Mouse (Mus musculus): Measurements from ENCODE around the gene Epha1. TPM values are rescaled to one million over a fixed set of nuclear protein-coding genes. Genes with fewer than 3 reads are reported as not detected.

Epha1 gene
- polyA plus RNA-seq, 1 experiment, result 20.6 TPM

GRCm38 (mm10) chr6:42328757-42329156 is 44.3 kb downstream of the Epha1 start:
- no peak for TF ChIP-seq POLR2A (IDR thresholded peaks at IDR 0.05; ENCODE audit: insufficient read depth, low read length)
- no peak for TF ChIP-seq CTCF (IDR thresholded peaks at IDR 0.05; ENCODE audit: low read depth, low read length)
- TF ChIP-seq EP300 (IDR thresholded peaks at IDR 0.05; ENCODE audit: insufficient read depth, low read depth, low read length), result no peak
- Histone ChIP-seq H3K27ac (ENCODE audit: insufficient read depth, low read length) (no peak overlapping the region), H3K9ac (ENCODE audit: low read depth, poor library complexity, severe bottlenecking) (no peak overlapping the region), H3K36me3 (ENCODE audit: control insufficient read depth, insufficient read depth, low read length, poor library complexity, severe bottlenecking) (no peaks in the 10 kb centered on the region), H3K27me3 (ENCODE audit: control insufficient read depth, insufficient read depth, low read length, poor library complexity, severe bottlenecking) (peaks cover 2% of the 10 kb centered on the region; the same call in 1 of the 2 replicates), H3K9me3 (replicated peaks; ENCODE audit: control insufficient read depth, insufficient read depth, low read length, poor library complexity, severe bottlenecking) (no peaks in the 10 kb centered on the region), H3K4me3 (ENCODE audit: low read depth, low read length) (no peak overlapping the region), H3K4me1 (ENCODE audit: control insufficient read depth, insufficient read depth, low read length) (no peaks in the 10 kb centered on the region)

GRCm38 (mm10) chr6:42326509-42326908 is 46.6 kb downstream of the Epha1 start:
- Histone ChIP-seq H3K9me3 (replicated peaks; ENCODE audit: control insufficient read depth, insufficient read depth, low read length, poor library complexity, severe bottlenecking) (no peaks in the 10 kb centered on the region), H3K27ac (ENCODE audit: insufficient read depth, low read length) (no peak overlapping the region), H3K4me3 (ENCODE audit: low read depth, low read length) (no peak overlapping the region), H3K36me3 (ENCODE audit: control insufficient read depth, insufficient read depth, low read length, poor library complexity, severe bottlenecking) (no peaks in the 10 kb centered on the region), H3K27me3 (ENCODE audit: control insufficient read depth, insufficient read depth, low read length, poor library complexity, severe bottlenecking) (peaks cover 6% of the 10 kb centered on the region; the same call in 1 of the 2 replicates), H3K4me1 (ENCODE audit: control insufficient read depth, insufficient read depth, low read length) (no peaks in the 10 kb centered on the region), H3K9ac (ENCODE audit: low read depth, poor library complexity, severe bottlenecking) (no peak overlapping the region)
- no peak for TF ChIP-seq EP300 (IDR thresholded peaks at IDR 0.05; ENCODE audit: insufficient read depth, low read depth, low read length)
- no peak for TF ChIP-seq CTCF (IDR thresholded peaks at IDR 0.05; ENCODE audit: low read depth, low read length)
- TF ChIP-seq POLR2A (IDR thresholded peaks at IDR 0.05; ENCODE audit: insufficient read depth, low read length), result no peak

GRCm38 (mm10) chr6:42325268-42325609 is 47.8 kb downstream of the Epha1 start:
- TF ChIP-seq POLR2A (IDR thresholded peaks at IDR 0.05; ENCODE audit: insufficient read depth, low read length) (no peak), CTCF (IDR thresholded peaks at IDR 0.05; ENCODE audit: low read depth, low read length) (peak; percentile 72), EP300 (IDR thresholded peaks at IDR 0.05; ENCODE audit: insufficient read depth, low read depth, low read length) (no peak)
- Histone ChIP-seq H3K4me3 (ENCODE audit: low read depth, low read length) (peak overlapping the region; percentile 89), H3K27me3 (ENCODE audit: control insufficient read depth, insufficient read depth, low read length, poor library complexity, severe bottlenecking) (peaks cover 6% of the 10 kb centered on the region; the same call in 1 of the 2 replicates), H3K9ac (ENCODE audit: low read depth, poor library complexity, severe bottlenecking) (no peak overlapping the region), H3K36me3 (ENCODE audit: control insufficient read depth, insufficient read depth, low read length, poor library complexity, severe bottlenecking) (no peaks in the 10 kb centered on the region), H3K9me3 (replicated peaks; ENCODE audit: control insufficient read depth, insufficient read depth, low read length, poor library complexity, severe bottlenecking) (no peaks in the 10 kb centered on the region), H3K4me1 (ENCODE audit: control insufficient read depth, insufficient read depth, low read length) (no peaks in the 10 kb centered on the region), H3K27ac (ENCODE audit: insufficient read depth, low read length) (no peak overlapping the region)

- Histone ChIP-seq H3K9me3 (replicated peaks; ENCODE audit: control insufficient read depth, insufficient read depth, low read length, poor library complexity, severe bottlenecking) (no peaks in the 10 kb centered on the region), H3K9ac (ENCODE audit: low read depth, poor library complexity, severe bottlenecking) (peak within 1 kb of the TSS; percentile 26), H3K4me1 (ENCODE audit: control insufficient read depth, insufficient read depth, low read length) (no peaks in the 10 kb centered on the region), H3K4me3 (ENCODE audit: low read depth, low read length) (peak within 1 kb of the TSS; percentile 89), H3K36me3 (ENCODE audit: control insufficient read depth, insufficient read depth, low read length, poor library complexity, severe bottlenecking) (no peaks in the 10 kb centered on the region), H3K27me3 (ENCODE audit: control insufficient read depth, insufficient read depth, low read length, poor library complexity, severe bottlenecking) (peaks cover 6% of the 10 kb centered on the region; the same call in 1 of the 2 replicates), H3K27ac (ENCODE audit: insufficient read depth, low read length) (no peak within 1 kb of the TSS)
- TF ChIP-seq EP300 (IDR thresholded peaks at IDR 0.05; ENCODE audit: insufficient read depth, low read depth, low read length), result no peak
- TF ChIP-seq POLR2A (IDR thresholded peaks at IDR 0.05; ENCODE audit: insufficient read depth, low read length), result no peak
- TF ChIP-seq CTCF (IDR thresholded peaks at IDR 0.05; ENCODE audit: low read depth, low read length), result no peak
These were observed 48.4 kb downstream of the Epha1 start, which contains the start of gene Fam131b for GRCm38 (mm10) chr6:42324482-42325267. Gene Fam131b, minus strand, starts transcription at chr6:42324643.

GRCm38 (mm10) chr6:42324067-42324481 is 49.0 kb downstream of the Epha1 start:
- TF ChIP-seq POLR2A (IDR thresholded peaks at IDR 0.05; ENCODE audit: insufficient read depth, low read length), result no peak
- no peak for TF ChIP-seq CTCF (IDR thresholded peaks at IDR 0.05; ENCODE audit: low read depth, low read length)
- no peak for TF ChIP-seq EP300 (IDR thresholded peaks at IDR 0.05; ENCODE audit: insufficient read depth, low read depth, low read length)
- H3K4me3 ChIP-seq (ENCODE audit: low read depth, low read length), result peak overlapping the region; percentile 89
- peaks cover 6% of the 10 kb centered on the region; the same call in 1 of the 2 replicates for H3K27me3 ChIP-seq (ENCODE audit: control insufficient read depth, insufficient read depth, low read length, poor library complexity, severe bottlenecking)
- peak overlapping the region; percentile 26 for H3K9ac ChIP-seq (ENCODE audit: low read depth, poor library complexity, severe bottlenecking)
- H3K4me1 ChIP-seq (ENCODE audit: control insufficient read depth, insufficient read depth, low read length), result no peaks in the 10 kb centered on the region
- H3K9me3 ChIP-seq (replicated peaks; ENCODE audit: control insufficient read depth, insufficient read depth, low read length, poor library complexity, severe bottlenecking), result no peaks in the 10 kb centered on the region
- no peaks in the 10 kb centered on the region for H3K36me3 ChIP-seq (ENCODE audit: control insufficient read depth, insufficient read depth, low read length, poor library complexity, severe bottlenecking)
- no peak overlapping the region for H3K27ac ChIP-seq (ENCODE audit: insufficient read depth, low read length)

Data from ES-Bruce4 (cell line).